Mouse (Mus musculus) frontal cortex, postnatal 10 days (tissue): ENCODE measurements around the gene Uvrag.

ENCODE experiments used
- DNase-seq, 2 experiments: peaks; one replicate each; pipeline ENCODE4 v3.0.0; 2022; ENCODE audit warnings: low spot score in 2 of 2, mixed read lengths in 1 of 2

Uvrag gene

GRCm38 (mm10) chr7:98937079-98937813 lies 203.7 kb downstream of the Uvrag start:
- no peak for DNase-seq

GRCm38 (mm10) chr7:98935757-98936156 lies 205.2 kb downstream of the Uvrag start:
- DNase-seq: no peak

GRCm38 (mm10) chr7:98935193-98935592 lies 205.7 kb downstream of the Uvrag start:
- no peak for DNase-seq

- no peak for DNase-seq
Measured at GRCm38 (mm10) chr7:98928336-98929025, 212.5 kb downstream of the Uvrag start.

GRCm38 (mm10) chr7:98926906-98927528 lies 213.9 kb downstream of the Uvrag start:
- DNase-seq: no peak

- no peak for DNase-seq
Measured at GRCm38 (mm10) chr7:98924380-98924869, 216.5 kb downstream of the Uvrag start.

- no peak for DNase-seq
Measured at GRCm38 (mm10) chr7:98922984-98923383, 218.0 kb downstream of the Uvrag start.

GRCm38 (mm10) chr7:98917407-98917806 lies 223.5 kb downstream of the Uvrag start:
- no peak for DNase-seq

GRCm38 (mm10) chr7:98916581-98916980 lies 224.4 kb downstream of the Uvrag start:
- no peak for DNase-seq

- DNase-seq: no peak
Measured at GRCm38 (mm10) chr7:98912953-98913360, 228.0 kb downstream of the Uvrag start.

GRCm38 (mm10) chr7:98911276-98911675 lies 229.7 kb downstream of the Uvrag start:
- no peak for DNase-seq

GRCm38 (mm10) chr7:98910712-98911111 lies 230.2 kb downstream of the Uvrag start:
- no peak for DNase-seq

- DNase-seq: no peak
Measured at GRCm38 (mm10) chr7:98910164-98910563, 230.8 kb downstream of the Uvrag start.

GRCm38 (mm10) chr7:98907476-98907875 lies 233.5 kb downstream of the Uvrag start:
- no peak for DNase-seq

- DNase-seq: no peak
Measured at GRCm38 (mm10) chr7:98904659-98905362, 236.1 kb downstream of the Uvrag start.

- no peak for DNase-seq
Measured at GRCm38 (mm10) chr7:98903884-98904283, 237.1 kb downstream of the Uvrag start.

GRCm38 (mm10) chr7:98901120-98901519 lies 239.8 kb downstream of the Uvrag start:
- DNase-seq: no peak

GRCm38 (mm10) chr7:98899815-98900214 lies 241.1 kb downstream of the Uvrag start:
- DNase-seq: no peak

GRCm38 (mm10) chr7:98897323-98897722 lies 243.6 kb downstream of the Uvrag start:
- DNase-seq: no peak

- no peak for DNase-seq
Measured at GRCm38 (mm10) chr7:98895501-98896095, 245.3 kb downstream of the Uvrag start.

GRCm38 (mm10) chr7:98894768-98895167 lies 246.2 kb downstream of the Uvrag start:
- DNase-seq: no peak

GRCm38 (mm10) chr7:98894305-98894704 lies 246.6 kb downstream of the Uvrag start:
- no peak for DNase-seq
